Mouse (Mus musculus): ENCODE measurements around the gene Rxra.

Gene Rxra

GRCm38 (mm10) chr2:27667677-27668076 is 8.6 kb upstream of the Rxra start:
- DNase-seq (ENCODE audit: inconsistent age in 2 of 2, low spot score in 1 of 2): peak in 1 of 2 experiments; percentile 70

- no peak for DNase-seq (ENCODE audit: inconsistent age in 2 of 2, low spot score in 1 of 2)
Measured at GRCm38 (mm10) chr2:27670746-27671145, 5.5 kb upstream of the Rxra start.

- DNase-seq (ENCODE audit: inconsistent age in 2 of 2, low spot score in 1 of 2): peak; percentile 41 to 54
Measured at GRCm38 (mm10) chr2:27671633-27672091, 4.6 kb upstream of the Rxra start.

- peak; percentile 81 to 92 for DNase-seq (ENCODE audit: inconsistent age in 2 of 2, low spot score in 1 of 2)
Measured at GRCm38 (mm10) chr2:27676478-27677325, 462 bp downstream of the Rxra start.

- peak; percentile 64 to 86 for DNase-seq (ENCODE audit: inconsistent age in 2 of 2, low spot score in 1 of 2)
Measured at GRCm38 (mm10) chr2:27677411-27678310, 1.4 kb downstream of the Rxra start.

GRCm38 (mm10) chr2:27678331-27678730 is 2.1 kb downstream of the Rxra start:
- no peak for DNase-seq (ENCODE audit: inconsistent age in 2 of 2, low spot score in 1 of 2)

GRCm38 (mm10) chr2:27678836-27679480 is 2.7 kb downstream of the Rxra start:
- DNase-seq (ENCODE audit: inconsistent age in 2 of 2, low spot score in 1 of 2): no peak

- peak in 1 of 2 experiments; percentile 77 for DNase-seq (ENCODE audit: inconsistent age in 2 of 2, low spot score in 1 of 2)
Measured at GRCm38 (mm10) chr2:27679621-27680025, 3.4 kb downstream of the Rxra start.

GRCm38 (mm10) chr2:27680058-27680457 is 3.8 kb downstream of the Rxra start:
- DNase-seq (ENCODE audit: inconsistent age in 2 of 2, low spot score in 1 of 2): no peak

- DNase-seq (ENCODE audit: inconsistent age in 2 of 2, low spot score in 1 of 2): no peak
Measured at GRCm38 (mm10) chr2:27680595-27680994, 4.4 kb downstream of the Rxra start.

- no peak for DNase-seq (ENCODE audit: inconsistent age in 2 of 2, low spot score in 1 of 2)
Measured at GRCm38 (mm10) chr2:27681426-27681825, 5.2 kb downstream of the Rxra start.

- DNase-seq (ENCODE audit: inconsistent age in 2 of 2, low spot score in 1 of 2): no peak
Measured at GRCm38 (mm10) chr2:27682096-27682495, 5.9 kb downstream of the Rxra start.

- no peak for DNase-seq (ENCODE audit: inconsistent age in 2 of 2, low spot score in 1 of 2)
Measured at GRCm38 (mm10) chr2:27684017-27684657, 7.9 kb downstream of the Rxra start.

GRCm38 (mm10) chr2:27685917-27686316 is 9.7 kb downstream of the Rxra start:
- no peak for DNase-seq (ENCODE audit: inconsistent age in 2 of 2, low spot score in 1 of 2)

- DNase-seq (ENCODE audit: inconsistent age in 2 of 2, low spot score in 1 of 2): no peak
Measured at GRCm38 (mm10) chr2:27686335-27686734, 10.1 kb downstream of the Rxra start.

GRCm38 (mm10) chr2:27687041-27687440 is 10.8 kb downstream of the Rxra start:
- no peak for DNase-seq (ENCODE audit: inconsistent age in 2 of 2, low spot score in 1 of 2)

GRCm38 (mm10) chr2:27687973-27688372 is 11.7 kb downstream of the Rxra start:
- peak; percentile 54 to 71 for DNase-seq (ENCODE audit: inconsistent age in 2 of 2, low spot score in 1 of 2)

- no peak for DNase-seq (ENCODE audit: inconsistent age in 2 of 2, low spot score in 1 of 2)
Measured at GRCm38 (mm10) chr2:27690714-27691113, 14.5 kb downstream of the Rxra start.

- no peak for DNase-seq (ENCODE audit: inconsistent age in 2 of 2, low spot score in 1 of 2)
Measured at GRCm38 (mm10) chr2:27691139-27691720, 15.0 kb downstream of the Rxra start.

GRCm38 (mm10) chr2:27692608-27693007 is 16.4 kb downstream of the Rxra start:
- DNase-seq (ENCODE audit: inconsistent age in 2 of 2, low spot score in 1 of 2): no peak
